Mouse (Mus musculus): Measurements from ENCODE around the gene Col17a1.
A peak's percentile ranks its signal among the peaks of the same experiment; 100 is the strongest.

Col17a1 gene

DNA sequence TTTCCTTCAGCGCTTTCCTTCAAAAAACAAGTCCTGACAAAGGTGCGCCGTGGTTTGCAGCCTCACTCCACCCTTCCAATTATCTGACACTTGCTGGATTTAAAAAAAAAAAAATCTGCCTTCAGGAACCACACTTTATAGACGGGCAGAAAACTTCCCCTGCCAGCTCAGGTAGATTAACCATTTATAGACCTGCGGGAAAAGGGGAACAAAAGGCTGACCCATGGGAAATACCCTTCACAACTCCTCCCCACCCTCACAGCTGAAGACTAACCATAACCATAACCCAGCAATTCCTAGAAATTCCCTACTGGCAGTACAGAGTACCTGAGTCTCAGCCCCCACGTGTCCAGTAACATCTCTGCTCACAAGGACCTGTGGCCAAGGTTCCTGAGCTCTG is at the start of gene Col17a1:
Gene Col17a1 (minus strand): TSS at position 101 of the 400 bp plus-strand sequence.
- no peak for DNase-seq (ENCODE audit: extremely low spot score, low read depth, low spot score)

DNA sequence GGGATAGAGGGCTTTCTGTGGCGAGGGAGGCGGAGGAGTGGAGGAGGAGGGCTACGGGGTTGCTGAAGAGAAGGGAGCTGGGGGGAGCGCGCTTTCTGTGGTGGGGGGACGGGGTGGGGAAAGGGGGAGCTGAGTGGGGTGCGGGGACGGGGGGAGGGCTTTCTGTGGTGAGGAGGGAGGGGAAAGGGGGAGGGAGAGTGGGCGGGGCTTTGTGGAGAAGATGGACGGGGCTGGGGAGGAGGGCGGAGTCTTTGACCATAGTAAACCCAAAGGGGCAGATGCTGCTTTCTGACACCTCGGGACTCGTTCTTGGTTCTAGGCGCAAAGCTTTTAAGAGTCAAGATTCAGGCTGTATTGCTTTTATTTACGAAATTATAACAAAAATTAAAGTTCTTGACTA is 40.0 kb upstream of the Col17a1 start:
- no peak for DNase-seq (ENCODE audit: extremely low spot score, low read depth, low spot score)

DNA sequence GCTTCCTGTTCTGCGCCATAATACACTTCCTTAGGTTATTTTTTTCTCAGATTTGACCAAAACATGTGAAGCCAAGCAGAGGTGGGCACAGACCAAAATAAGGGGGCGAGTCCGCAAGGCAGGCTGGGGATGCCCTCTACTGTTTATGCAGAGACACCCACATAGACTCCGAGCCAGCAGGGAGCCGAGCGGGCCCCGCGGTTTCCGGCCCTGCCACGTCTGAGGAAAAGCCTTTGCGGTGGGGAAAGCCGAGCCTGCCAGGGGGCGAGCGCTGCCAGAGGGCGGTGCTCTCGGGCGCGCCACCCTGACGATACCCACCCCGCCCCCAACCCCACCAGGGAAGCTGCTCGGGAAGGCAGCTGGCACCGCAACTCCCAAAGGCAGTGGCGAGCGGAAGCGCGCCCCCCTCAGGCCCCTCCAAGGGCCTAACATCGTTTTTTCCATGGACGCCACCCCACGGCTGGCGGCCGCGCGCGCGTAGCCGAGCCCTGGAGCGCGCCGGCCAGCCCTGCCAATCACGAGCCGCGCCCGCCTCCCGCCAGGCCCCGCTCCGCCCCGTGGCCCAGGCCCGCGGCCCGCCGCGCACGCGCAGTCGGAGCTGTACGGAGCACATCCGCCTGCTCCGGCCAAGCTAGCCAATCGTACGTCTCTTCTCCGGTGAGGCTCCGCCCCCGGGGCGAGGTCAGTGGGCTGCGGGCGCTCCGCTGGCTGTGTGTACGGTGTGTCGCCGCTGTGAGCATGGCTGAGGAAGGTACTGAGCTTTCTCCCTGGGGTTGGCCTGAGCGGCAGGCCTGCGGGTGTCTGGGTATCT is 39.4 kb upstream of the Col17a1 start, which contains the start of gene Sfr1:
Gene Sfr1 (plus strand): TSS at position 612 of the 811 bp plus-strand sequence.
- DNase-seq (ENCODE audit: extremely low spot score, low read depth, low spot score) = peak; percentile 84

DNA sequence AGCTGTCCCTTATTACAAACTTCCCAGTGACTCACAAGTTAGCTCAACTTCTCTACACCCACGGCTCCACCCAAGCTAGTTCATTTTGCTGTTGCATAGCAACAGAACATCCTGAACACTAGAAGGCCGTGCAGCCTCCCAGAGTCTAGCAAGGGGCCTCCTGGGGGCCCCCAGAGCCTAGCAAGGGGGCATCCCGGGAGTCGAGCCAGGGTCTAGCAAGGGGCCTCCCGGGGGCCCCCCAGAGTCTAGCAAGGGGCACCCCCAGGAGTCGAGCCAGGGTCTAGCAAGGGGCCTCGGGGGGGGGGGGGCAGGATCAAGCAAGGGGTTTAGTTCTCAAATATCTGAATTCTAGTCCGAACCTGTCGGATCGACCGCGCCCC is 38.8 kb upstream of the Col17a1 start:
- peak; percentile 30 for DNase-seq (ENCODE audit: extremely low spot score, low read depth, low spot score)

DNA sequence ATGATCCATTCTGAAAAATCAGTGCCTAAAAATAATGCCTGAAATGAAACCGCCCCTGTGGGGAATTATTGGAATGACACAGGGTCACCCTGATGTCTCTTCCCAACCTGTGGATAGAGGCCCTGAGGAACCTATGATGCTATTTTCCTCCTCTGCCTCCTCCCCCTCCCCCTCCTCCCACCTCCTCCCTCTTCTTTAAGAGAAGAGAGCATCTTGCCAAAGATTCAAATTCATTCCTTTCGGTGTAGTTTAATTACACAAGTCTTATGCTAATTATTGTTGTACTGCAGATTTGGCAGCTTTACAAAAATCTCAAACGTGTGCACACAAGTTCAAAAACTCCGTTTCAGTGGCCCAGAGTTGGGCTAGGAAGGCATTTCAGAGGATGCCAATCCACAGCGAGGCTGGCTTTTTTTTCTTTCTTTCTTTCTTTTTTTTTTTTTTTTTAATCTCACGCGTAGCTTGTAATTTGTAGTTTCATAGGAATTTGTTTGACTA is 33.8 kb upstream of the Col17a1 start:
- DNase-seq (ENCODE audit: extremely low spot score, low read depth, low spot score) = no peak

DNA sequence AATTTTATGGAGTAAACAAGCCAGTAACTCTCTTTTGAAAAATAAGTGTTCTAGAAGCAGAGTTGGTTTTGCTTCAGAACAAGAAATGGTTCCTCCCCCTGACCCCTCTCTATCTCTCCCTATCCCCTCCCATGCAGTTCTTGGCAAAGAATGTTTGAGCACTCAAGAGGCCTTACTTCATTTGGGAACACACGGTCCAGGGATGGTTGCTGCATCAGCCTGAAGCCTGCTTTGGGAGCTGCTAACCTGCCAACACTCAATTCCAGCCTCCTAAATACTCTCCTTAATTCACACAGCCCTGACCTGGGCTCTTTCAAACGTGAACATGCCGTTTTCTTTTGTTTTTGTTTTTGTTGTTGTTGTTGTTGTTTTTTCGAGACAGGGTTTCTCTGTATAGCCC is 33.0 kb upstream of the Col17a1 start:
- no peak for DNase-seq (ENCODE audit: extremely low spot score, low read depth, low spot score)

DNA sequence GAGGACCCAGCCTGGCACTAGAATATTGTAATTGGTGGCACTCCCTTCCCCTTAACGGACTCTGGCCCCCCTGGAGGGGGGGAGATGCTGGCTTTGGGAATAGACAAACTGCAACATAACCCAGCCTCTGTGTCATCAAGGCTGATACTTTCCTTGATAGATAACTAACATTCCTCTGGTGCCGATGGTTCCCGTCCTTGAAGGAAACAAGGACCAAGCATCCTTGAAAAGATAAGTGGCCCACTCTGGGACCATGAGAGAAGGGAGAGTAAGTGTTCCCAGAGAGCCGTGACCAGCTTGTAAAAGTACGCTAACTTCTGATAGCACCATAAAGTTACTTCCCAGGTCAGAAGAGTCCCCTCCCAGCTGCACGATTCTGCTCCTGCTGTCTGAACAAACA is 30.6 kb upstream of the Col17a1 start:
- no peak for DNase-seq (ENCODE audit: extremely low spot score, low read depth, low spot score)

DNA sequence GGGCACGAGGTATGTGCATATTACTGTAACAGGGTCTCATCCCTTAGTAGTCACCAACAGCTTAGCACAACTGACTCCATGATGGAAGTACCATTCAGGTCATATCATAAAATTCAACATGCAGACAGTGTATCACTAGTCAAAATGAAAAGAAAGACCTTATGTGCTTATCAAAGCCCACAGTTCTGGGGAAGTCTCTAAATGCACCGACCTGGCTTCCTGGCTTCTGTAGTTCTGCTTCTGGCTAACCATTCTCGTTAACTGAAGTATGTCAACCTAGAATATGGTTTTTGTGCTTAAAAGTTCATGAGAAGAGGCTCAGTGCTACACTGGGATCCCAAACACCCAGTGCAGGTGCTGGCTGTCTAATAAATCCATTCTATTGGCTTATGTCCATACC is 27.3 kb upstream of the Col17a1 start:
- DNase-seq (ENCODE audit: extremely low spot score, low read depth, low spot score) = no peak

DNA sequence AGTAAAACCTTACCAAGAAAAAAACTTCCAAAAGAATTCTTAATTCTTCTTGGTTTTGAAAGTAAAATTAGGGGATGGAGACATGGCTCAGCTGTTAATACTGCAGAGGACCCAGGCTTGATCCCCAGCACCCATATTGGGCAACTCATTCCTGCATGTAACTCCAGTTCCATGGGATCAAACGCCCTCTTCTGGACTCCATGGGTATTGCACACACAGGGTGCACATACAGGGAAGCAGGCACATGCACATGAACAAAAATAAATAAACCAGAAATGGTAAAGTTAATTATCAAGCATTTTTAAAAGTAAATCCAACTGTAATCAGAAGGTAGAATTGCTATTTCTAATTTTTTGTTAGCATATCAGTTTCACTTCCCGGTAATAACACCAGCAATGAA is 24.2 kb upstream of the Col17a1 start:
- no peak for DNase-seq (ENCODE audit: extremely low spot score, low read depth, low spot score)

DNA sequence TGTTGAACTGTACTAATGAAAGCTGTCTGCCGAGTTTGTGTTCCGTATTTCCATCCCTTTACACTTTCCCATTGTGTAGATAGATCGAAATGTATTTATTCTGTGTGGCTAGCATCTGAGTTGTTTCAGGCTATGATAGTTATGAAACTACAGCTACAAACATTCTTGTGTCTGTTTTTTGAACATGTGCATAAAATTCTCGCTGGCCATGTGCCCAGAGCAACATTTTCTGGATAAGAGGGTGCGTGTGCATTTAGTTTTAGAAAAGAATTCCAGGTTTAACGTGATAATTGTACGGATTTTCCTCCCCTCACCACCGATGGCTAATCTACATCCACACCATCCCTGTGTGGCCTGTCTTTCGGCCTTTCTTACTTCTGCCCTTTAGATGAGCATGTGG is 21.6 kb upstream of the Col17a1 start:
- no peak for DNase-seq (ENCODE audit: extremely low spot score, low read depth, low spot score)

DNA sequence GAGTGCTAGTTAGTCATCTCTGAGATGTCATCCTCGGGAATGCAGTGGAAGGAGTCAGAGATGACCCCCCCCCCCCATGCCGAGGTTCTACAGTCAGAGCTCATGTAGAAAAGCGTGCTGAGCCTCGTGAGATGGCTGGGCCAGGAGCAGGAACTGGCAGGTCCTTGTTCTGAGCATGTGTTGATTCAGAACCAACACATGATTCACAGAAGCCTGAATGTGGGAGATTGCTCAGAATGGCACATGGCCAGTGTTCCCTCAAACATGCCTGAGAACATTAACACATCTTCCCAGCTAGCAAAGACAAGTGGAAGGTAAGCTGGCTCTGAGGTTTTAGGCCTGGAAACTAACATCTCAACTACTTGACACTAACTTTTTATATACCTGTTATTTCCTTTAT is 18.5 kb upstream of the Col17a1 start:
- DNase-seq (ENCODE audit: extremely low spot score, low read depth, low spot score) = no peak

DNA sequence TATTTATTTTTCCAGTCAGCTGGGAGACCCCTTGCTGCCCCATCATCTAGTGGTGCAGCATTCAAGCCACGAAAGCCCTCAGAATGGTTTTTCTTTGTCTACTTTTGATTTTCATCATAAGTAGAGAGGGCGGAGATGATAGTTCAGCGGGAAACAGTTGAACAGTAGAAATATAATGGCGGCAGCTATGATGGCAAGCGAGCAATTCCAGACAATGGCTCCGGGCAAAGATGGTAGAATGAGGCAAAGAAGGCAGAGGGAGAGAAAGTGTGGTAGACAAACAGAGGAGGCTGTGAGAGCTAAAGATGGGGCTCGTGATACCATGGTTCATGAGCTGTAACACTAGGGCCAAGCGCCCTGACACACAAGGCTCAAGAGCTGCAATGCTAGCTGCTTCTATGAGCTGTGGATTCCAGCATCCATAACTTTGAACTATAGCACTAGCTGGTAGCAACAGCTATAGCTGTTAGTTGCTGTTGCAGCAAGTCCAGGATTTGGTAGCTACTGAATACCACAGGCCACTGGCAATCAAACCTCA is 13.9 kb upstream of the Col17a1 start:
- DNase-seq (ENCODE audit: extremely low spot score, low read depth, low spot score) = no peak

DNA sequence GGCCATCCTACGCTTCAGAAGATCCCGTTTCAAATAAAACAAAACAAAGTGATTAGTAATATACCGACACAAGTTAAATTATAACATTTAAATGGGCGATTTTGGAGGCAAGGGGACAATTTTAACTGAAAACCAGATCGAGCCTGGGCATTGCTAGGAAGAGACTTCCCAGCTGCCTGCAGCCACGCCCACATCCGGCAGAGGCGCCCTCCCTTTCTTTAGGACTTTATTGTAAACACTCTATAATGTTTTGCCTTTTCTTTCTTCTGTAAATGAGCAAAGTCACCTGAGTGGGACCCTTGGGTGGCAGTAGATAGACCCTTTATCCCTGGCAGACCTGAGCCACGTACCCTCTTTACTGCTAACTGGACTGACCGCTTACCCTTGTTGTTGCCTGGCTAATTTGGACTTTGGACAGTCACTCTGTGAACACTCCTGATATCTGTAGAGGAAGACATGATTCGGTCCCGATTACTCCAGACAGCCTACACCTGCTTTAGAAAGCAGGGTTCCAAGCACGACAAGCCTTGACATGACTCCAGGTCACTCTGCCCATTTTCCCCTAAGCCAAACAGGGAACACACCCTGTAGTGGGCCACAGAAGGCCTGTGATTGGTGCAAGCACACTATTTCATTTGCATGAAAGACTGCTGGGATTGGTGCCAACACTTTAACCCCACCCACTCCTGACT is 13.3 kb upstream of the Col17a1 start:
- no peak for DNase-seq (ENCODE audit: extremely low spot score, low read depth, low spot score)

DNA sequence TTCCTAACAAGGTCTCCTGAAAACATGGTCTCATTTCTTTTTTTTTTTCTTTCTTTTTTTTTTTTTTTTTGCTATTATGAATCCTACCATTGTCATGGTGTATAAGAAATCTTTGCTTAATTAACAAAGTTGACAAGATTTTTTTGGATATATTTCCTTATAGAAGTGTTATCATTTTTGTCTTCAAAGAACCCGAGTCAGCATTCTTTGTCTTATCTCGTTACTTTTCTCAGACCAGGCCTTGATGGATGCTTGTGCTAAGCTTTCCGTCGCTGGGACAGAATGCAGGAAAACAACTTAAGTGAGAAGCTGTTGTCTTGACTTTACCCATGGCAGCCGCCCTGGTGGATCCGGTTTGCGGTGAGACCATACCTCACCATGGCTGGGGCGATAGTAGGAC is 8.6 kb upstream of the Col17a1 start:
- DNase-seq (ENCODE audit: extremely low spot score, low read depth, low spot score) = no peak

DNA sequence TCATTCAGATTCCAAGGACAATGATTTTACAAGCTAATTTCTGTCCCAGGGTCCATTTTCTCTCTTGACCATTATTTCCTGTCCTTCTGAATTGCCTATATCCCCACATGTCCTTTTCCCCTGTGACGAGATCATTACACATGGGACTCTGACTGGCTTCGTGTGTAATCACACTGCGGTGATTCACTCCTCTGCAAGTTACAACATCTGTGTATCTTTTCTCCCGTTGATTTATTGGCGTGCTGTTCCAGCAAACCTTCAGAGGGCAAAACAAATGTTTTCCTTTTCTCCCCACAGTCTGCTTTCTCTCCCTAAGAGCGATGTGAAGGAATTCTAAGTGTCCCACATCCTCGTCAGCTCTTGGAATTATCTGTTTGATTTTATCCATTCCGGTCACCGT is 7.8 kb upstream of the Col17a1 start:
- no peak for DNase-seq (ENCODE audit: extremely low spot score, low read depth, low spot score)

DNA sequence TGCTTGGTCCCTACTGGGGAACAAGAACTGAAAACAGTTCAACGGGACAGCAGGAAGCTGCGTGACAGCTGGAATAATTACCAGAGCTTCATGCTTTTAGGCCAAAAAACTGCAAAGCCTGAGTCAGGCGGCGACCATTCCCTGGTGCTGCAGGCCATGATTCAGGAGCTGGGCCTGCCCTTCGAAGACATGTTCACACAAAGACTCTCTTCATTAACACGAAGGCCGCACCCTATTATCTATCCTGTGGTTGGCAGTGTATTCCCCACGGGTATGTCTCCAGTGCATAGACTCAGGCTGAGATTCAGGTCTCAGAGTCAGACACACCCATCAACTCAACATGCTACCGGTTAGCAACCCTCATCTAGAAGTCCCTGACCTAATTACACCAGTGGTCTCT is 6.4 kb upstream of the Col17a1 start:
- no peak for DNase-seq (ENCODE audit: extremely low spot score, low read depth, low spot score)

DNA sequence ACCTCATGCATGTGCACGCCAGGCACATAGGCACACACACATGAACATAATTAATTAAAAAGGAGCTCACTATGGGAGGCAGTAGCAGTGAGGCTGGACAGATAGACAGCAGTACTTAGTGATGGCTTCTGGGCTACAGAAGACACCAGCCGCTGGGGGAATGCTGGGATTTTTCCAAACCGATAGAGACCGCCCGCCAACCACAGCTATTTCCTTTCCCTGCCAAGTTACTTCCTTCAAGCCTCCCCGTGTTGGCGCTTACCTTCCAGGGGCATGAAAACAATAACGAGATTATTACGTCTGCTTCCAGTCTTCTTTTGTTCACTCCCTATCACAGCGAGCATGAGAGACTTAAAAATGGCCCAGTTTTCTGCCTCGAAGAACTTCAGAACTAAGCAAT is 5.2 kb upstream of the Col17a1 start:
- DNase-seq (ENCODE audit: extremely low spot score, low read depth, low spot score) = no peak

DNA sequence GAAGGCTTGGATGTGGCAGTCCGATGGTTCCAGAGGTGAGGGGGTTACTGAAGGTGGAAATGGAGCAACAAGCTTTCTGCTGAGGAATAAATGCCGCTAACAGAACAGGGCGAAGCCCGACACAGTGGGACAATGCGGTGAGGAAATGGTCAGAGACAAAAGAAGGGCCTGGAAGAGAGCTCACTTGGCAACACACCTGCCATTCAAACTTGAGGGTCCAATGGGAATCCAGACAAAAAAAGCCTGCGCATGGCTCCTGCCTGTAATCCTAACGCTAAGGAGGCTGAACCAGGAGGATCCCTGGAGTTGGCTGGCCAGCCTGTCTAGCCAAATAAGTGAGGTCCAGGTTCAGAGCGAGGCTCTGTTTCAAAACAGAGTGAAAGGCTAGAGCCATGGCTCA is 4.5 kb upstream of the Col17a1 start:
- no peak for DNase-seq (ENCODE audit: extremely low spot score, low read depth, low spot score)

DNA sequence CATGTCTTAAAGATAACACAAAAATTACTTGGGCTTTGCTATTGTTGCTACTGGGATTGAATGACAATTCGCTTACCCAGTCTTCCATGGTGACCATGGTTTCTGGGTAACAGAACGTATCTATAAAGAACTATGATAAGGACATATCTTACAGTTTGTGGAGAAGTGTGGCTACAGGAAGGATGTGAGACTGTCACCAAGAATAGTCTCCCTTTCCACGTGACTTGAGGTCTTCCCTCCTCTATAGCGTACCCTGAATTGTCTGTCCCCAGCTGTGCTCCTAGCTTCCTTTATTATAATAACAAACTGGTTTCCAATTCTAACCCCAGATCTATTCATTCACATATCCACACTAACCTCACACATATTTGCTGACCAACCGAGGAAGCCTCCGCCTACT is 3.8 kb upstream of the Col17a1 start:
- DNase-seq (ENCODE audit: extremely low spot score, low read depth, low spot score) = no peak

DNA sequence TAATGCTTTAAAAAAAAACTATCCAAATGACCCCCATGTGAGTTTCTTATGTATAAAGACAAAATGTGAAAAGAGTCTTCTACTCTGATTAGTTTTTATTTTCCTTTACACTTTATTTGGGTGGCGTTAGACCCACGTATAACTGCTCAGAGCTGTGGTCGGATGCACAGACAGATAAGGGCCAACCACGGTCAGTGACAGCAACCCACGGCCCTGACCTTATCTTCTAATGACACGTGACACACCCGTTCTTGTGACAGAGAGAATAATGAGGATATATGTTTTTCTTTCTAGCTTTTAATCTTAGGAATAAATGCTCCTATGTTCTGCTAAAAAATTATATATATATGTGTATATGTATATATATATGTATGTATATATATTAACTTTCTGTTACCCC is 2.3 kb downstream of the Col17a1 start:
- no peak for DNase-seq (ENCODE audit: extremely low spot score, low read depth, low spot score)

DNA sequence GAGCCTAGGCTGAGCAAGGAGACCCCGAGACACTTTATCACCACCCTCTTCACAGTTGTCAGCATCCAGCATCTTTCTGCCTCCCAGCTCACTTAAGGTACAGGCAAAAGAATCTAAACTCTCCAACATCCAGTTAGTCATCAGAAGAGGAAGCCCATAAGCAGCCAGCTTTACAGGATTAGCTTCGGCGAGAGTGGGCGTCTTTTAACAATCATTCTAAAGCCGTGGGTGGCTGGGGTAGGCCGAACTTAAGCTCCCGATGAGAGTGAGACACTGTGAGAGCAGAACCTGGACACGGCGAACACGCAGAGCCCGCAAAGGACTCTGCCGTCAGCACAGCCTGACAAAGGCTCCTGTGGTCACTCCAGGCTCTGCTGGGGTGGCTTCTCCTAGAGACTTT is 13.2 kb downstream of the Col17a1 start:
- no peak for DNase-seq (ENCODE audit: extremely low spot score, low read depth, low spot score)

DNA sequence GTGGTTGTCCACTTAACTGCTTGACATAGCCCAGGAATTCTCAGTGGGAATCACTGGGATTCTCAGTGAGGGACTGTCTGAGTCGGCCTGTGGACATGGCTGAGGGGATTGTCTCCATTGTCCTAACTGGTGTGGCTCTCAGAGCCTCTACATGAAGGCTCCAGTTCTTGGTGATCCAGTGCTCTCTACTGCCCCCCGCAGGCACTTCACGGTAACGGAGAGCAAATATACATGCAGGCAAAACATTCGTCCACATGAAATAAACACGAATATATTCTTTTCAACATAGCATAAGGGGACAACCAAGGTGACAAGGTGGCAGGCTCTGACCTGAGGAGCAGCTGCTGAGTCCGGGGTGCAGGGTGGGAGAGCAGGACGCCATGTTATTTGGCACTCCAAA is 17.5 kb downstream of the Col17a1 start:
- DNase-seq (ENCODE audit: extremely low spot score, low read depth, low spot score) = no peak

Measured in hindlimb bud, embryonic 11.5 days (tissue).